Mouse (Mus musculus) telencephalon, adult 2 months (tissue): ENCODE measurements around the gene Pou5f1.

Source experiments
- DNase-seq: peaks from one replicate; pipeline ENCODE4 v3.0.0-alpha.2; 2011; ENCODE audit warnings: low read depth, low spot score

The Pou5f1 gene

DNA sequence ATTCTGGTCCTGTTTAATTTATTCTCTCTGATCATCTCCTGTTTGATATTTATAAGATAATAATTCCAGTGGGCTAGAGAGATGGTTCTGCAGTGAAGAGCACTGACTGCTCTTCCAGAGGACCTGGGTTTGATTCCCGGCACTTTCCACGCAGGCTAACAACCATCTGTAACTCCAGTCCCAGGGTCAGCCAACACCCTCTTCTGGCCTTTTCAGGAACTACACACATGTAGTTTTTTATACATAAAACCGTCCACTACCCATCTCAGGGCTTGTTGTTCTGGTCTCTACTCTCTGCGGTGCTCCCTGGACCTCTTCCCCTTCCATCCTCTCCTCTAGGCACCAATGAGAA is 44.3 kb downstream of the Pou5f1 start:
- DNase-seq: no peak

DNA sequence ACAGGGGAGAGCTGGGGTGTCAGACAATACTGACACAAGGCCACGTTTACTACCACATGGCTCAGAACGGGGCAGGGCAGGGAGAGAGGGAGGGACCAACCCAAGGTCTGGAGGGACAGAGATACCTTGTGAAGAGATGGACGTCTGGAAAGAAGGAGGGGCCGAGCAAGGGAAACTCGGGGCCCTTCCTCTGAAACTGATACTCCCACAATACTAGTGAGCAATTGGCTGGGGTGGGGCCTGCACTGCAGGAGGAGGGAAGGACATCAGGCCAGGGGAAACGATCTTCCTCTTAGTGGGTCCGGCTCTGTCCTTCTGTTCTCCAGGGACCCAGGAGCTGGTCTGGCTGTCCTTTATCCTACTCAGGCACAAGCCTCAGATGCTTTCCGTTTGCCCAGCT is 45.1 kb downstream of the Pou5f1 start:
- no peak for DNase-seq

DNA sequence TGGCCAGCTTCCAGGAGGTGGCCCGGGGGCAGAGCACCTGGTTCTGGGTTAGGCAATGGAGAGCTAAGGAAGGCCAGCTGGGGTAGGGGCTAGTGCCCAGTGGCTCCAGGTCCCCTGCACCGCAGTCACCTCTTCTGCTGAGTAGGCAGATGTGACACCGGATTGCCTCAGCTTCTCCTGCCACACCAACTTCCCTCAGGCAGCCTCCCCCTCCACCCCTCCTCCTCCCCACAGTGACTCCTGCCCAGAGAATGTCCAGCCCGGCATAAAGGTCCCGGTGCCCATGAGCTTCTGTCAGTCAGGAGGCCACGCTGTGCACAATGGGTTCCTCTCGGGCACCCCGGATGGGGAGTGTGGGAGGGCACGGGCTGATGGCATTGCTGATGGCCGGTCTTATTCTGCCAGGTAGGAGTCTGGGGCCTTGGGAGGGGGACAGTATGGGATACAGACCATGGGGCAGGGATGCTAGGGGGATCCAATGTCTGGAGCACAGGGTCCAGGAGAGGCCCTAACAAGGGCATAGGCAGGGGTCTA is 46.1 kb downstream of the Pou5f1 start, which contains the start of gene Cdsn:
Gene Cdsn, plus strand, starts transcription at position 248 of the 534 bp plus-strand sequence.
- no peak for DNase-seq

DNA sequence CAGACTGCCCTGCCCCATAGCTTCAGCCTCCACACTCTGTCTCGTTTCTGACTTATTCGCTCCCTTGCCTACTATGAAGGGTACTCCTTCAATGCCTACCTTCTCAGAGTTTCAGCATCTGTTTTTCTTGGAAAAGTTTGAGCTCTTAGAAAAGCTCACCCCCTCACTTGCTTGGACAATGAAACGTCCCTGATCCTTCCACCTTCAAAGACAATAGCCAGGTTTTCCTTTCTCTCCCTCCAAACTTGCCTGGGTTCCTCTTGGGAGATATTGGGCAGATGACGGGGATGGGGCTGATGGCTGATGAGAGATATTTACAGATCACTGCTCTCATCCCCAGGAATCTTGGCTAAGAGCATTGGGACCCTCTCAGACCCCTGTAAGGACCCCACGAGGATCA is 48.5 kb downstream of the Pou5f1 start:
- DNase-seq: no peak

DNA sequence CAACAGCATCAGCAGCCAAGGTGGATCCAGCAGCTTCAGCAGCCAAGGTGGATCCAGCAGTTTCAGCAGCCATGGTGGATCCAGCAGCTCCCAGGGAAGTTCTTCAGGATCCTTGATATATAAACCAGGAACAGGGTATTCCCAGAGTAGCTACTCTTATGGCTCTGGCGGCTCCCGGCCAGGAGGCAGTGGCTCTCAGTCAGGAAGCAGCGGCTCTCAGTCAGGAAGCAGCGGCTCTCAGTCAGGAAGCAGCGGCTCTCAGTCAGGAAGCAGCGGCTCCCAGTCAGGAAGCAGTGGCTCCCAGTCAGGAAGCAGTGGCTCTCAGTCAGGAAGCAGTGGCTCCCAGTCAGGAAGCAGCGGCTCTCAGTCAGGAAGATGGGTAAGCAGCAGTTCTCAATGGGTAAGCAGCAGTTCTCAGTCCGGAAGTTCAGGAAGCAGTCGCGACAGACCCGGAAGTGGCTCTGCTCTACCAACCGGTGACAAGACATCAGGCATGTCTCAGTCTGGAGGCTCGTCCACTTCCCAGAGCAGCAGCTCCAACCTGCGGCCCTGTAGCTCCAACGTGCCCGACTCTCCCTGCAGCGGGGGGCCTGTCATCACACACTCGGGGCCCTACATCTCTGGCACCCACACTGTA is 49.1 kb downstream of the Pou5f1 start:
- DNase-seq: no peak

DNA sequence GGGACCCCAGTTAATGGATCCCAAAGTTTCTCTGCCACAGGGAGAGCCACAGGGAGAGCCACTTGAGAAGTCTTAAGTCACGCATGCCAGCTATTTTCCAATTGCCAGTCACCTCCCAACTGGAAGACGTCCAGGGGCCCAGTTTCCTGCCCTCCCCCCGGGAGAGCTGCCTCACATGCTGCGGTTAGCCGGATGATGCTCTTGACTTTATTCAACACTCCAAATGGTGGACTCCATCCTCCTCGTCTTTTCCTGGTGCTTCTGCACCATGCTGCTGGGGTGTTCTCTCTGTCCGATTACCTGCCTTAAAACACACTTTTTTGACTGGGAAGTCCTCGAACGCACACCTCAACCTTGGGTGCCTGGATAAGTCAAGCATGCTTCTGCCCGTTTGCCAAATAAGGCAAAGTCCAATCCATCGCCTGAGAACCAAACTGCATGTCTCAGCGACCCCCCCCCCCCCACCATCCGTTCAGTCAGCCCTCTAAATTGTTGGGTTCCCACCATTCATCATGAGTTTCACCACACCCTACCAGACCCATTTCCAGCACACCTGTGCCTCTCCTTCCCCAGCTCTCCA is 50.5 kb downstream of the Pou5f1 start:
- no peak for DNase-seq

DNA sequence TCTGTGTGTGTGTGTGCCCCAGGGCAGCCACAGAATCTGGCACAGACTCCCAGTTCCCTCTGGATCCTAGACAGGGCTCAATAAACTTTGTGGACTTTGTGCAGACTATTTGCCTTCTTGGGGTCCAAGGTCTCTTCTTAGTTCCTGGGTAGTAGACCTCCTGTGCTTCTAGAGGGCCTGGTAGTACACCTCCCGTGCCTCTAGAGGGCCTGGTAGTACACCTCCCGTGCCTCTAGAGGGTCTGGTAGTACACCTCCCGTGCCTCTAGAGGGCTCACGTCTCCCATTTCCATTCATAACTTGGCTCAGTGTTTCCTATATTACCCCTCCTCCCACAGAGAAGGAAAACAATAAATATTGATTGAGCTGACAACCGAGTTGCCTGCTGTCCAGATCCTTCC is 51.0 kb downstream of the Pou5f1 start:
- no peak for DNase-seq

DNA sequence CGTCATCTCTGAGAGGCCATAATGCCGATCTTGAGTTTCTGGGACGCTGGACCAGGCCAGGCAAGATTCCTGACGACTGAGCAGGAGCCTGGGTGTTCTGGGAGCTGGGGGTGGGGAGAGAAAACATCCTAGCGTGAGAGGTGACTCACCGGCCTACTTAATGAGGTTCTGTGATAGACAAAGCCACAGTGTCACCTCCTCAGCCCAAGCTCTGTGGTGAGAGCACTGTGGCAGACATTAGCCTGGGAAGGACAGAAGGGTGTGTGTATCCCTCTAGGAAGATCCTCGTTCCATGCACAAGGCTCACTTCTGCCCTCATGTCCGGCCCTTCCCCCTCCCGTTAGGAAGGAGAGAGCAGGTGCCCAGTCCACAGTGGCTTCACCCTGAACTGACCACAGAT is 51.5 kb downstream of the Pou5f1 start:
- no peak for DNase-seq

DNA sequence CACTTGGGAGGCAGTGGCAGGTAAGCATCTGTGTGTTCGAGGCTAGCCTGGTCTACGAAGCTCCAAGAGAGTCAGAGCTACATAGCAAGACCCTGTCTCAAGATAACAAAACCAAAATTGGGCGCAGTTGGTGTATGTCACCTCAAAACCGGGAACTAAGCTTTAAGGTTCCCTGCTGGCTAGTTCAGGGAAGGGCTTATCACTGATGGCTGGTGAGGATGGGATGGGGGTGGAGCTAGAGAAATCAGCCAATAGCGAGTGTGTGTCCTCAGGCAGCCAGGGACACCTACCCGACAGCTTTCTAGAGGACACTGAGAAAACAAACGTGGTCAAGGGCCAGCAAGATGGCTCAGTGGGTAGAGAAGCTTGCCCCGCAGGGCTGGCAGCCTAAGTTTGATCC is 52.4 kb downstream of the Pou5f1 start:
- DNase-seq: no peak
